Mouse (Mus musculus) inflammation-experienced regulatory T-cells, adult 6 months (primary cell): ENCODE results near the gene Rmnd5a. TPM values are rescaled to one million over a fixed set of nuclear protein-coding genes. Genes with fewer than 3 reads are reported as not detected.

Source experiments
- ATAC-seq: one replicate; pipeline ENCODE4 v1.8.0; 2017
- polyA plus RNA-seq, 3 experiments: library from polyadenylated mRNA; unstranded; fragments of 100-300 nt; shearing (Covaris generic); gene quantifications; one replicate each; pipeline ENCODE4 v1.2.1; 2017

Rmnd5a gene
- polyA plus RNA-seq, 3 experiments from 2014 or later = 12.3 to 17.7 (median 13.4) TPM

DNA sequence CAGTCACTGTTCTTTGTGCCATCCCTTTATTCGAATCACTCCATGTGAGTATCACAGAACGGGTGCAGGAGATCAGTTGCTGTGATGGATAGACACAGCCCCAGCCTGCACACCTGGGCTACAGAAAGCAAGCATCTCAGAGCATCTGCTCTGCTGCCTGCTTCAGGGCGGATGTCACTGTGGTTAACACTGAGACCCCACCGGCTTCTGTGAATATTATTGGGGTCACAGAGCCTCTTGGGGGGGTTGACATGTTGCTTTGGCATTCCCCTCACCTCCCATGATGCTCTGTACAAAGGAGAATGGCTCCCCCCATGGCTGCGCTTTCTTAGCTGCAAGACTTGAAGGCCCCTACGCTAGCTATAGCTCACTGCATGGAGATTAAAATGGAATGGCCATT lies 71.0 kb downstream of the Rmnd5a start:
- ATAC-seq = no peak

DNA sequence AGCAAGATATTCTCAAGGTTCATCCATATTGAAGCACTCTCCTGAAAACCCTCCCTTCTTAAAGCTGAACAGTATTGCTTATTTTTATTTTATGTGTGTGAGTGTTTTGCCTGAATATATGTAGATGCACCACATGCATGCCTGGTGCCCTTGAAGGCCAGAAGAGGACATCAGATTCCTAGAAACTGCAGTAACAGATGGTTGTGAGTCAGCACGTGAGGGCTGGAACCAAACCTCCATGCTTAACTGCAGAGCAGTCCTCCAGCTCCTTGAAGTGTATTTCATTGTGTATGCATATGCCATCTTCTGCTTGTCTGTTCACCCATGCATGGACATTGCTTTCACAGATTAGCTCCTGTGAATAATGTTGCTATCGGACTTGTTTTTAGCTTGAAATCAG lies 76.4 kb downstream of the Rmnd5a start:
- ATAC-seq = no peak

DNA sequence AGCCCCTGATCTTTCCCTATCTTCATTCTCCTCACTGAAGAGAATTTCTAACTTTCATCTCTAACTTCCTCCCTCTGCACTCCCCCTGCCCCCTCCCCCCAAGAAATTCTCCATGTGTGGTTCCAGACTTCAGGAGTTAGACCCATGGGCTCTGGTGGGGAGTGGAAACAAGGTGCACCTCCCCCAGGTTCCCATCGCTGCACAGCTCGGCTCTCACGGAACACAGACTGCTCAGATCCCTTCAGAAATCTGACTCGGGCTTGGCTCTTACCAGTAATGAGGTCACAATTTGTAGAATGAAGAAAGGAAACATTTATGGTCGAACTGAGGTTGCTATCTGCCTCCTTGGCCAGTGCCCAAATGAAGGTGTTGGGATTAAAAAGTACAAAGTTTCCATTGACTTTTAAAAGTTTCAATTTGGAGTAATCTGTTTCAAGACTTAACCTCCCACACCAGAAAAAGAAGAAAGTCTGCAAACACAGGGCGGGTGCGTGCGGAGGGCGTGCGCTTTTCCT lies 79.2 kb downstream of the Rmnd5a start:
- ATAC-seq = no peak

DNA sequence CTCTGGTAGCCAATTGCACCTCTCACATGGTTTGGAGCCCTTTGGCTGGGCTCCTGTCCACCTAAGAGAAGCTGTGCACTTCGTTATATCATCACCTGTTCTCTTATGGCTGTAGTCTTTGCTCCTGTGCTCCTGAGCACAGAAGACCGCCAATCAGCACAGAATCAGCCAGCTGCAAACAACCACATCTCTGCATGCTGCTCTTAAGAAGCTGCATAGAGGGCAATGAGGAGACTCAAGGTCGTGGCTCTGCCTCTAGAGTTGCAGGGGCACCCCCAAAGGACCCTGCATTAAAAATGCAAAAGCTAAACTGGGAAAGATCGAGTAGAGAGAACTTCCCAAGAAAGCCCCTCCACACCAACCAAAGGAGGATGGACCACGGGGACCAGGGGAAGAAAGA lies 79.7 kb downstream of the Rmnd5a start:
- ATAC-seq = no peak

DNA sequence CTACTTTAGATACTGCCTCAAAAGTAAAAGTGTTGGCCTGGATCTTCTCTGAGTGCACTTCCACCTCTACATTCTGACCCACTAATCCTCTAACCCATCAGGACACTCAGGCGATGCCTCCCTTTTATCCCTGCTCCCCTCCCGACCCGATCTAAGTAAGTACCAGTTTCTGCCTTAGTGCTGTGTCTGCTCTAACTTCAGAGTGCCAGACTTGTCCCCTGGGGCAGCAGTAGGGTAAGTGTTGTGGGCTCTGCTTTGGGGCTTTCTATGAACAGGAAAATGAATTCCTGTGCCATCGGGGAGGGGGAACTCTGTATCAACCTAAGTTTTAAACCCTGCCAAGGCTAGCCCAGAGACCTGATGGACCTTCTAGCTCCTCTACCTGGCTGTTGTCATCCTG lies 80.2 kb downstream of the Rmnd5a start:
- ATAC-seq = no peak

DNA sequence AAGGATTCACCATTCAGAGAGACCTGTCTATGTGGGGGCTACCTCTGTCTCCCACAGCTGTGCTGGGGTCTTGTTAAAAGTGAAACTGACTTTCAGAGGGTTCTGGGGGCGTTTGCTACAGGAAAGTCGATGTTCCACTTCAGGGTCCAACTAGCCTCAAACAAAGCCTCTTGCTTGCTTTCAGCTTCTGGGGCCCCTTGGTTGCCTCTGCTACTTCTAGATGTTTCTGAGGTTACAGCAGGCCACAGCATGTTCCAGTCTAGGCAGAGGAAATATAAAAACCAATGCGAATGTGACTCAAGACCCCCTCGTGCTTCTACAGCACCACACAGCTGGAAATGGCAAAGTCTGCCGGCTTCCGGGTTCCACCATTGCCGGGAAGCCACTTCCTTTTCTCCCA lies 82.9 kb downstream of the Rmnd5a start:
- no peak for ATAC-seq

DNA sequence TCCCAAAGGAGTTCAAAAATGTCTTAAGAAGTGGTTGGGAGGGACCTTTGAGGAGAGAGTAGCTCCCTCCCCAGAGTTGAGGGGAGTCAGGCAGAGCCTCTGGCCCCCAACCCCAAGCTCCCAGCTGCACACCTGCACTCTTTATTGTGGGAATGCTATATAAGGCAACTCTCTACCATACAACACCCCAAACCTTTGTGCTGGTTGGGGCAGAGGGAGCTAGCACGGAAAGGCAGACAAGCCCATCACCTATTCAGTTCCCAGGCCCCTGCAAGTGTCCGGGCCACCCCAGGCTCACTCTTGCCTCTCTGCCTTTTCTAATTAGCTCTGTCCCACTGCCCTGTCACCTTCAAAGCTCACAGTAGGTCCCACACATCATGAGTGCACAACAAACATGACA lies 86.7 kb downstream of the Rmnd5a start:
- no peak for ATAC-seq

DNA sequence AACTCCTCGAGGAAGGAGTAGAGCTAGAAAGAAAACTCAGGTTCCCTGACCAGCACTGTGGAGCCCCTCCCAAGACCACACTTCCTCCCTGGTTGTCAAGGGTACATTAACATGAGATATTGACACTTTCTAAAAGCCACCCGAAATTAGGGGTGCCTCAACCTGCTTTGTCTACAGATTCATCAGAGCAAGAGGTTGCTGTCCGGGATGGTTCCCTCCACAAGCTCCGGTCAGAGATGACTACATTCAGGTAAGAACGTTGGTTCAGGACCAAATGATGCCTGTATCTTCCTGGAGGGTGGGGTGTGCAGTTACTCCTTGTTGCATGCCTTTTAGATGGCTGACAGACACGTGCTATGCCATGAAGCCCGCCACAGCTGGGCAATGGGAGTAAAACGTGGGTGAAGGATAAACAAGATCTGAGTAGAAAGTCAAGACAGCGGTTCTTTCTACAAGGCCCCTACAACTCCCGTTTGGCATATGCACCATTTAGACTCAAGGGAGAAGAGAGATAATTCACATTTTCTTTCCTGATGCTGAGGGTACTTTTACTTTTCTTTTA lies 87.5 kb downstream of the Rmnd5a start:
- no peak for ATAC-seq

DNA sequence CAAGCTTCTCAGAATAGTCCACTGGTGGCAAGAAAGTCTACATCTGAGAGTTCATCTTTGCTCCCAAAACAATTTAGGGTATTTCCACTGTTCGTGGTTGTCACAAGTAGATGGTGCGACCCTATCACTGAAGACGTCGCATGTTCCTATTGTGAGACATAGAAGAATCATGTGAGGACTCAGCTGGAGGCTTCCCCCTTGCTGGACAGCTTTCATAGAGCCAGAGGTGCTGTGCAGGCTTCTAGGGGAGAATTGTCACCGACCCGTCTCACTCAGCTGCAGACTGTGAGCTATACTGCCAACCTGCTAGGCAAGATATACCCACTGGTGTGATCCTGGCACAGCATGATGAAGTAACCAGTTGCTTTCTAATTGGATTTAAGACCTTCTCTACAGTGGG lies 88.2 kb downstream of the Rmnd5a start:
- no peak for ATAC-seq

DNA sequence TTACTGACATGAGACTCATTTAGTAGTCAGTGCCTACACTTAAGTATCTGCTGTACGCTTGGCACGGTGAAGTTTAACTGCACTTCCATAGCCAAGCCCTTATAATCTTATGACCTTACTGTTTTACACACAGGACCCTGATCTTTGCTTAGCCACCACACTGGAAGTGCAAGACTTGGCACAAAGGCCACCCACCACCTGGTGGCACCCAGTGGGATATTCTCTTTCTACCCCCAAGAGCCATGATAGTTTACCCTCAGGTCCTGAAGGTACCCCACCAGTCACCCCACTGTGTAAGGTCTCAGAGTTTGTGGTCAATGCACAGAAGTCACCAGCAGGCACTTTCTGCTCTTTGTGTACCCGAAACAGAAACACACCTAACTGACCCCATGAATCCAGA lies 89.2 kb downstream of the Rmnd5a start:
- ATAC-seq = no peak

DNA sequence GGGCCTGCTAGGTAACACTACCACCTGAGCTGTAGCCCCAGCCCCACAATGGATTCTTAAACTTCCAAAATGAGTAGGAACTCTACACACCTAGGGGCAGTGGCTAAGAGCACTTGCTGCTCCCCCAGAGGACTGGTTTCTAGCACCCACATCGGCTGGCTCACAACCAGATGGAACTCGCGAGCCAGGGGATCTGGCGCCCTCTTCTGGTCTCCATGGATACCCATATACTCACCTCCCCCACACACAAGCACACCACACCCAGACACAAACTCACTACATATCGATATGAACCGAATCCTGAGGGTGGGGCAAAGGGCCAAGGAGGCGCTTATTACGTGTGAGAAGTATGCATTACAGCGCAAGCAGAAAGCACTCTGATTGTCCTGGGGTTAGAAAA lies 92.4 kb downstream of the Rmnd5a start:
- ATAC-seq = no peak

DNA sequence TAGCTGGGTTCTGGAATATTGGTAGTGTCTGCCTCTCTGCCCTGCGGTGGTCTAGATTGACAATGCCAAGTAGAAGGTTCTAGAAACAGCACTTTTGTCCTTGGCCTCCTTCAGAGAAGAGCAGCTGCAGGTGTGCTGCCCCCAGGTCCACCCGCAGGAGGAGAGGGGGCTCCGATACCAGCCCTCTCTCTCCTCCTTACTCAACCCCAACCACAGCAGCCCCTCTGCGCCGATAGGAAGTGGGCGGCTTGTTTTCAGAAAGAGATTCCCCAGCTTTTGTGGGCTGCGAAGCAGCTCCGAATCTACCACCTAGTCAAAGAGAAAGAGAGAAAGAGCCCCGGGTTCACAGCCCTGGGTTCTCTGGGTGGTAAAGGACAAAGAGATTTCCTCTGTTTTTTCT lies 99.3 kb downstream of the Rmnd5a start:
- ATAC-seq = no peak

DNA sequence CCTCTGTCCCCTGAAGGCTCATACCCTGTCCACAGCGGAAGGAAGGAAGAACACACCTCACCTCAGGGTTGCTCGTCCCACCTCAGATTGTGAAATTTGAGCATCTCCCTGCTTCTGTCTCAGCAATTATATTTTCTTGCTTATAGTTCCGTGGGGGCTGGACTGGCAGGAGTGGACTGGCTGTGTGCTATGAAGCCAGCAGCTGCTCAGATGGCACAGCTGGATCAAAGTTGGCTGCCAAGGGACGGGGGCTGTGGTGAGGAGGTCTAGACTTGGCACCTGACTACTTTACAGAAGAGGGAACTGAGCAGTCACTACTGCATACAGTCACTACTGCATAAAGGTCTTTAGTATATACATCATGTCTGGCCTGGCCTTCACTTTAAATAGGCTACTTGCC lies 101.1 kb downstream of the Rmnd5a start:
- ATAC-seq = no peak

DNA sequence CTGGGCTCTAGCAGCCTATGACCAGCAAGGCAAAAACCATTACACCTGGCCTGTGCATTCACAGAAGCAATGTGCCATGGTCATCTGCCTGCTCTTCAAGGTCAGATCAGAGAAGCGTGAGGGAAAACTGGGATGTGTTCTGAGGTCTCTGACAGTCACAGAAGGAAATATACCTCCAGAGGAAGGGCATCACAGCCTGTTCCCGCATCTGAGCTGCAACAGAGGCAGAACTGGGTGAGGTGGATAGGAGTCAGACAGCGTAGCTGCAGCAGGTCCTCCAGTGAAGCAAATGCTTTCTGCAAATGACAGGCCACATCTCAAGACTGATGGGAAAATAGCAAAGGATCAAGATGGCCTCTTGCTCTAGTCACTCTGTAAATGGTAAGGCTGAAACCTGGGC lies 101.5 kb downstream of the Rmnd5a start:
- no peak for ATAC-seq

Other genes with a start within 250 kb of the Rmnd5a start
- gene Fabp1, start 240.8 kb downstream of the Rmnd5a start, polyA plus RNA-seq = not detected
- gene Krcc1, start 169.0 kb downstream of the Rmnd5a start, polyA plus RNA-seq = 10 to 100 TPM; 93.2 to 96.1 (median 94.8) TPM
- under 1 TPM in 1 of 3 experiments, not detected in 2; 0.20 TPM for gene Smyd1, start 118.4 kb downstream of the Rmnd5a start, polyA plus RNA-seq
- gene Cd8b1, start 117.8 kb downstream of the Rmnd5a start, polyA plus RNA-seq = 10 to 100 TPM; 14.4 to 15.4 (median 15.0) TPM
- 1 to 10 TPM in 2 of 3 experiments, under 1 TPM in 1; 0.73 to 3.4 (median 1.2) TPM for gene Cd8a, start 67.2 kb downstream of the Rmnd5a start, polyA plus RNA-seq
- 1 to 10 TPM; 3.6 to 6.5 (median 6.3) TPM for gene Rnf103, start 53.3 kb upstream of the Rmnd5a start, polyA plus RNA-seq
- 100 to 1,000 TPM in 1 of 3 experiments, 10 to 100 TPM in 2; 61.2 to 119 (median 95.4) TPM for gene Chmp3, start 103.2 kb upstream of the Rmnd5a start, polyA plus RNA-seq
- 10 to 100 TPM; 43.1 to 68.4 (median 46.4) TPM for gene Kdm3a, start 192.4 kb upstream of the Rmnd5a start, polyA plus RNA-seq